Mouse (Mus musculus): ENCODE measurements around the gene Rundc1. TPM values are rescaled to one million over a fixed set of nuclear protein-coding genes. Genes with fewer than 3 reads are reported as not detected.
A peak's percentile ranks its signal among the peaks of the same experiment; 100 is the strongest.
"Not testable (repeated sequence)": the region's sequence is repeated elsewhere in the genome, so short reads cannot be mapped to it uniquely, and the experiment has no call there.

Gene Rundc1
- total RNA-seq, 2 experiments from 2014 or later: 10.4 to 11.2 TPM

DNA sequence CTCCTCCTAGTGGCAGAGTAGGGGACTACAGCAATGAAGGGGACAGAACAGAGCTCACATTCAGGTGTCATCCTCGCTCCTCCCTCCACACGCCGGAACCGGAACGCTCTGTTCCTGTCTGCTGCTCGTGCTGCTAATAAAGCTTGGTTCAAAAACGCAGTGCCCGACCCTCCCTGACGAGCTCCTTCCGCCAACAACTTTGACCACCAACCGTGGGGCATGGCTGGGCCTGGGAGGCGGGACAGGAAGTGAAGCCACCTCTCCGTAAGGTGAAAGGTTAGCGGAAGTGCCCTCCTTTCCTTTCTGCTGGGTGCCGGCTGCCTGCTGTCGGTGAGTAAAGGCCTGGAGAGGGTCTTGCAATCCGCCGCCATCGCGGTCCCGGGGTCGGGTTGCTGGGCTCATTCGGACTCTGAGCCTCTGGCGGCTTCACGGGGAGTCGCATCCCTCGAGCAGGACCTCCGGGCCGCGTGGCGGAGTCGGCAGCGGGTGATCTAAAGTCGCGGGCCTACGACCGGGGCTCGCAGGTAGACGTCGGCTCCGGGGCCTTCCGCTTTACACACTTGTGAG, 17.3 kb downstream of the Rundc1 start, which contains the start of gene Rpl27:
Gene Rpl27 (plus strand): TSS at position 172 of the 567 bp plus-strand sequence.
- intact Hi-C loops (cut with DNase I): no loop called here
- peak; percentile 97 for DNase-seq (ENCODE audit: low spot score)

DNA sequence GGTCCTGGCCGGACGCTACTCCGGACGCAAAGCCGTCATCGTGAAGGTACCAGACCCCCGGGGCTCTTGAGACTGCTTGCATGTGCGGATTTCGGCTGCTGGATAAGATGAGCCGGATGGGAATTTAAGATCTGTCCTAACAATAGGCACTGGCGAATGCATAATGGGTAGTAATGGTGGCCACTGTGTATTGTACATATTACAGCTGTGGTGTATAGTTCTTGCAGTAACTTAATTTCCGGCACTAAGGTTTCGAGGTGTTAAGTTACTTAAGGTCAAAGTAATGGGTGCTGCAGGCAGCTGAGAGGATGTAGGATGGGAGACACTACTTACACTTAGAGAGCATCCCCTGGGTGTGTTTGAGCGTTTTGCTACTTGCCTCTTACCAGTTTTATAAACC, 17.9 kb downstream of the Rundc1 start:
- DNase-seq (ENCODE audit: low spot score): no peak
- intact Hi-C loops (cut with DNase I): no loop called here

DNA sequence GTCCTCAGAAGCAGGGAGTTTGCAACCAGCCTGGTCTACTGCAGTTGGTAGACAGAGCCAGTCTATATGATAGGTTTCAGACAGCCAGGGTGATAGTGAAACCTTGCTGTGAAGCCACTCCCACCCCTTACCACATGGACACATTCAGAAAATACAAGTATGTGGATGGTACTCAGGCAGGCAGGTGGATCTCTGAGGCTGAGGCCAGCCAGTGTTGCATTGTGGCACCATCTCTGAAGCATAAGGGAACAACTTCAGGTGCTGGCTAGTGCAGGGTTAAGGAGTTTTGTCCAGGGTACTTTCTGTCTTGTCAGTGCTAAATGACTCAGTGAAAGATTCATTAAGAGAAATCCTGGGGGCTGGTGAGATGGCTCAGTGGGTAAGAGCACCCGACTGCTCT, 21.4 kb downstream of the Rundc1 start:
- DNase-seq (ENCODE audit: low spot score): no peak
- intact Hi-C loops (cut with DNase I): no loop called here

DNA sequence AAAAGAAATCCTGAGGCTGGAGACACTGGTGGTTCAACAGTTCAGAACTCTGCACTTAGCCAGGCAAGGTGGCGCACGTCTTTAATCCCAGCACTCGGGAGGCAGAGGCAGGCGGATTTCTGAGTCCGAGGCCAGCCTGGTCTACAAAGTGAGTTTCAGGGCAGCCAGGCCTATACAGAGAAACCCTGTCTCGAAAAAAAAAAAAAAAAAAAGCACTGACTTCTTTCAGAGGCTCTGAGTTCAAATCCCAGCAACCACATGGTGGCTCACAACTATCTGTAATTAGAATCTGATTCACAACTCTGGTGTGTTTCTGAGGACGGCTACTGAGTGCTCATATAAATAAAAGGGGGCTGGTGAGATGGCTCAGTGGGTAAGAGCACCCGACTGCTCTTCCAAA, 22.0 kb downstream of the Rundc1 start:
- DNase-seq (ENCODE audit: low spot score); intact Hi-C loops (cut with DNase I): not testable (repeated sequence)

DNA sequence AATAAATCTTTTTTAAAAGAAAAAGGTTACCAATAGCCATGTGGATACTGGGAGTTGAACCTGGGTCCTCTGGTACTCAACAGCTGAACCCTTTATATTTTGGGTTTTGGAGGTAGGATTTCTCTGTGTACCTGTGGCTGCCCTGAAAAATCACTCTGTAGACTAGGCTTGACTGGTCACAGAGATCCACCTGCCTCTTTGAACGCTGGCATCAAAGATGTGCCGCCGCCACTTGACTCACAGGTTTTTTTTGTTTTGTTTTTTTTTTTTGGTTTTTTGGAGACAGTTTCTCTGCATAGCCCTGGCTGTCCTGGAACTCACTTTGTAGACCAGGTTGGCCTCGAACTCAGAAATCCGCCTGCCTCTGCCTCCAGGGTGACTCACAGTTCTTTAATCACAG, 22.9 kb downstream of the Rundc1 start:
- DNase-seq (ENCODE audit: low spot score): no peak
- intact Hi-C loops (cut with DNase I): loop anchor here (2.0 kb wide), 1 partner anchor 15 kb away; no protein-coding TSS in a partner anchor

DNA sequence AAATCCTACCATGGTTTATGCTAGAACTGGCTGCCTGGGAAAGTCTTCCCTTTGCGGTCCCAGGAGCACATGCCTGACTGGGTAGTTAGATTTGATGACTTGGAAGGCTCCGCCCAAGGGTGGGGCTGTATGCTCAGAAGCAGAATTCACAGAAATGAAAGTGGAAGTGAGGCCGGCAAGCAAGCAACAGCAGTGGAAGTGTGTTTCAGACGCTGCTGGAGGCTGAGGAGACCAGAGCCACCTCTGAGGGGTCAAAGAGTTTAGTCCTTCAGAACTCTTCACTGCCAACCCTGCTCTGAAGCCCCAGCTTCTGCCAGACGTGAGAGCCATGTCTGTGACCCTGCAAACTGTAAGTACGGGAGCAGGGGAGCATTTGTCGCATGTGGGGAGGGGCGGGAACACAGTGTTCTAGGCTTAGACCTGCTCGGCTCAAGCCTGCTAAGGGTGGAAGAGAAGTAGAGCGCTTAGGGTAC, 23.4 kb downstream of the Rundc1 start, which contains the start of gene Ifi35:
Gene Ifi35 (plus strand): TSS at position 134 of the 473 bp plus-strand sequence.
- peak; percentile 74 for DNase-seq (ENCODE audit: low spot score)
- intact Hi-C loops (cut with DNase I): loop anchor here (2.0 kb wide), 1 partner anchor 14 kb away; no protein-coding TSS in a partner anchor

DNA sequence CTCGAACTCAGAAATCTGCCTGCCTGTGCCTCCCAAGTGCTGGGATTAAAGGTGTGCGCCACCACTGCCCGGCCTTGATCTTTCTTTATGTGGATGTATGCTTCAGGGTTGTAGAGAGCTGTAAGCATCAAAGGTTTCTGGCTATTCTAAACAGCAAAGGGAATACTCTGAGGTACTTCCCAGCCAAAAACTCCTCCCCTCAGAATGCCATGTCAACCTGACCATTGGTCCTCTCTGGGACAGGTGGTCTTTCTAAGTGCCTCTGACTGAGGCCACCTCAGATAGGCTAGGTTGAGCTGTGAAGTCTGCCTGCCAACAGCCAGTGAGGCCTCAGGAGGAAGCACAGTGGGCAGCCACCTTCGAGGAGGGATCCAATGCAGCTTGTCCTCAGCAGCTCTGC, 24.0 kb downstream of the Rundc1 start:
- intact Hi-C loops (cut with DNase I): loop anchor here (2.0 kb wide), 1 partner anchor 14 kb away; no protein-coding TSS in a partner anchor

DNA sequence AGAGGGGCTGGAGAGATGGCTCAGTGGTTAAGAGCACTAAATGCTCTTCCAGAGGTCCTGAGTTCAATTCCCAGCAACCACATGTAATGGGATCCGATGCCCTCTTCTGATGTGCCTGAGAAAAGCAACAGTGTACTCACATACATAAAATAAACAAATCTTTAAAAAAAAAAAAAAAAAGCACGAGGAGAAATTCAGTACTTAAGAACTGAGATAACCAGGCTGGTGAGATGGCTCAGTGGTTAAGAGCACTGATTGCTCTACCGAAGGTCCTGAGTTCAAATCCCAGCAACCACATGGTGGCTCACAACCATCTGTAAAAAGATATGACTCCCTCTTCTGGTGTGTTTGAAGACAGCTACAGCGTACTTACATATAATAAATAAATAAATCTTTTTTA, 24.7 kb downstream of the Rundc1 start:
- intact Hi-C loops (cut with DNase I): loop anchor here (2.0 kb wide), 1 partner anchor 13 kb away; no protein-coding TSS in a partner anchor

More for the DNA sequence above, 24.0 kb downstream of the Rundc1 start:
- DNase-seq (ENCODE audit: low spot score): no peak

DNA sequence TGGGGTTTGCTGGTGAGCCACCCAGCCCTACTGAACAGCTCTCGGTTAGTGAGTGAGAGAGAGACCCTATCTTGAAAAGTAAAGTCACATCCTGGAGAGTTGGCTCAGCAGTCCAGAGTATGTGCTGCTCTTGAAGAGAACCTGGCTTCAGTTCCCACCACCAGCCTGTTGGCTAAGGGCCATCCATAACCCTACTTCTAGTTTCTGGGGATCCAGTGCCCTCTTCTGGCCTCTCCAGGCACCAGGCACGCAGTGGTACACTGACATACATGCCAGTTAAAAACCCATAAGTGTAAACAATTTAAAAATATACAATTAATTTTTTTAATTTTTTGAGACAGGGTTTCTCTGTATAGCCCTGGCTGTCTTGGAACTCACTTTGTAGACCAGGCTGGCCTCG, 25.5 kb downstream of the Rundc1 start:
- intact Hi-C loops (cut with DNase I): loop anchor here (10.0 kb wide), 1 partner anchor 284 kb away; the partner anchor contains the start of gene Dhx8
- no peak for DNase-seq (ENCODE audit: low spot score)

More for the DNA sequence above, 24.7 kb downstream of the Rundc1 start:
- not testable (repeated sequence) for DNase-seq (ENCODE audit: low spot score)

DNA sequence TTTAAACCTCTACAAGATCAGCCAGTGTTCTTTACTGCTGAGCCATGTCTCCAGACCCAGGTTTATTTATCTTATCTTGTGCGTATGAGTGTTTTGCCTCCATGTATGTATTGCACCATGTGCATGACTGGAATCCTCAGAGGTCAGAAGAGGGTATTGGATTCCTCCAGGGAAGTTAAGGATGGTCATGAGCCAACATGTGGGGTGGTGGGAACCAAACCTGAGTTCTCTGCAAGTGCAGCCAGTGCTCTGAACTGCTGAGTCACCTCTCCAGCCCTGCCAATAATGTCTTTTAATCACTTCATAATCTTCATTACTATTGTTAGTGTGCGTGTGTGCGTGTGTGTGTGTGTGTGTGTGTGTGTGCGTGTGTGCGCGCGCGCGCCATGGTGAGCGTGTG, 26.7 kb downstream of the Rundc1 start:
- intact Hi-C loops (cut with DNase I): loop anchor here (10.0 kb wide), 1 partner anchor 283 kb away; the partner anchor contains the start of gene Dhx8
- no peak for DNase-seq (ENCODE audit: low spot score)

DNA sequence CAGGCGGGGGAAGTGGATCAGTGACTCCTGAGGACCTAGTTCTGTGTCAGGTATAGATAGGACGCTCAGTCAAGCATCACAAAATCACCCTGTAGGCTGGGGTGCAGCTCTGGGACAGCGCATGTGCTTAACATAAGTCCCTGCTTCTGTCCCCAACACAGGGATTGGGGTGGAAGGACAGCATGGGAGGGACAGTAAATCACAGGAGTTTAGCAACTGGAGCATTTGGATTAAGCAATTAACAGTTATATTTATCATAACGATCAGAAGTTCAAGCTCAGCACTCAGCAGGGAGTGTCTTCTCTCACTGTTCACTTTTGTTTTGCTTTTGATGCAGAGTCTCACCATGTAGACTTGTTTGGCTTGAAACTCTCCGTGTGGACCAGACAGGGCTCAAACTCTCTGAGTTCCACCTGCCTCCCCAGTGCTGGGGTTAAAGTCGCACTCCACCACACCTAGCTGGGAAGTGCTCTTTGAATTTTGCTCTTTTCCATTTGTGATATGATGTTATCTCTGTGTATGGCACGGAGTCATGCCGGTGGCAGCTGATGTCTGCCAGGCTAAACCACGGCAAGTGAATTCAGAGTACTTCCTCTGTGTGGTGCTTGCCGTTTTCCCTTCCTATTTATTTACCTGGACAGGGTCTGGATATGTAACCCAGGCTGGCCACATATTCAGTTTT, 27.3 kb downstream of the Rundc1 start:
- intact Hi-C loops (cut with DNase I): loop anchor here (10.0 kb wide), 1 partner anchor 283 kb away; the partner anchor contains the start of gene Dhx8

DNA sequence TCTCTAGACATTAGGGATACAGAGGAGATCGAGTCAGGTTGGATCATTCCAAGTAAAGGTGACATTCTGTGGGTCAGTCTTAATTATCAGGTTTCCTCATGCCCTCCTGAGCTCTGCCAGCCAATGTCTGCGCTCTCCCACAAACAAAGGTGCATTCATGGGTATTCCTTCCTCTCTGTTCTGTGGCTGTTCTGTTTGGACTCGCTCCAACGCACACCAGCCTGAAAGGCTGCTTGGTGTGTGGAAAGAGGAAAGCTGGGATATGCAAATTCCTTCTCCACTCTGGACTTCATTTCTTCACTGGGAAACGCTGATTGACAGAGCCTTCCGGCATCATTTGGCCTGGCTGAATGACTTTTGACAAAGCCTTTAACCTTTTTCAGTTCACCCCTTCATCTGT, 29.8 kb downstream of the Rundc1 start:
- intact Hi-C loops (cut with DNase I): loop anchor here (10.0 kb wide), 1 partner anchor 280 kb away; the partner anchor contains the start of gene Dhx8

More for the DNA sequence above, 27.3 kb downstream of the Rundc1 start:
- DNase-seq (ENCODE audit: low spot score): no peak

DNA sequence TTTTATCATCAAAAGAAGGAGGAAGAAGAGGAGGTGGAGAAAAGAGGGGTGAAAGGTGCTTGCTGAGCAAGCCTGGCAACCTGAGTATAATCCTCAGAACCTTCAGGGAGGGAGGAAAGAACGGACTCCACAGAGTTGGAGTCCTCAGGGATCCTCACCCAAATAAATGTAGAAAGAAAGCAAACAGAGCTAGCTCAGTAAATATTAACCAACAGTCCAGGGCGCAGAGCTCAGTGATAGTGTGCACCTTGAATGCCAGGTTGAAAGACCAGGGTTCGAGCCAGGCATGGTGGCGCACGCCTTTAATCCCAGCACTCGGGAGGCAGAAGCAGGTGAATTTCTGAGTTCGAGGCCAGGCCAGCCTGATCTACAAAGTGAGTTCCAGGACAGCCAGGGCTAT, 30.7 kb downstream of the Rundc1 start:
- DNase-seq (ENCODE audit: low spot score): no peak
- intact Hi-C loops (cut with DNase I): loop anchor here (10.0 kb wide), 1 partner anchor 279 kb away; the partner anchor contains the start of gene Dhx8

More for the DNA sequence above, 29.8 kb downstream of the Rundc1 start:
- DNase-seq (ENCODE audit: low spot score): no peak

DNA sequence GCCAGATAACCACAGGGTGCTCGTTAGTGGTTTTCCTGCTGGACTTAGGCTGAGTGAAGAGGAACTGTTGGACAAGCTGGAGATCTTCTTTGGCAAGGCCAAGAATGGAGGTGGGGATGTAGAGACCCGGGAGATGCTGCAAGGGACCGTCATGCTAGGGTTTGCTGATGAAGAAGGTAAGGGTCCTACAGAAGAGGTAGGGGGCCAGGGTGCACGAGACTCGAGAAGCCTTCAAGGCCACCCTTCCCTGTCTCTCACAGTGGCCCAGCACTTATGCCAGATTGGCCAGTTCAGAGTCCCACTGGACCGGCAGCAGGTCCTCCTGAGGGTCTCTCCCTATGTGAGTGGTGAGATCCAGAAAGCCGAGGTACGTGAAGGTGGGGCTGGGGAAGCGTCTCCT, 32.7 kb downstream of the Rundc1 start:
- intact Hi-C loops (cut with DNase I): loop anchor here (10.0 kb wide), 1 partner anchor 277 kb away; the partner anchor contains the start of gene Dhx8
- no peak for DNase-seq (ENCODE audit: low spot score)

DNA sequence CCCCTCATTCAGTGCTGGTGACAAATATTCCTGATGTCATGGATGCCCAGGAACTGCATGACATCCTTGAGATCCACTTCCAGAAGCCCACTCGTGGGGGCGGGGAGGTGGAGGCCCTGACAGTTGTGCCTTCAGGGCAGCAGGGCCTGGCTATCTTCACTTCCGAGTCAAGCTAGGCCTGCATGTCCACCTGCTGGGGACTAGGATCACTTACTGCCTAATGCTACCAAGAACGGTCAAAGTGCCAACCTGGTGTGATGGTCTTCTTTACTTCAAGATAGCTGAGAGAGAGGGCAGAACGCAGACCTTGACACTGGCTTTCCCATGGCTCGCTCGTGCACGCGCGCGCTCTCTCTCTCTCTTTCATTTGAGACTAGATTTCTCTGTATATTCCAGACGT, 33.3 kb downstream of the Rundc1 start:
- DNase-seq (ENCODE audit: low spot score): no peak
- intact Hi-C loops (cut with DNase I): loop anchor here (10.0 kb wide), 1 partner anchor 277 kb away; the partner anchor contains the start of gene Dhx8

DNA sequence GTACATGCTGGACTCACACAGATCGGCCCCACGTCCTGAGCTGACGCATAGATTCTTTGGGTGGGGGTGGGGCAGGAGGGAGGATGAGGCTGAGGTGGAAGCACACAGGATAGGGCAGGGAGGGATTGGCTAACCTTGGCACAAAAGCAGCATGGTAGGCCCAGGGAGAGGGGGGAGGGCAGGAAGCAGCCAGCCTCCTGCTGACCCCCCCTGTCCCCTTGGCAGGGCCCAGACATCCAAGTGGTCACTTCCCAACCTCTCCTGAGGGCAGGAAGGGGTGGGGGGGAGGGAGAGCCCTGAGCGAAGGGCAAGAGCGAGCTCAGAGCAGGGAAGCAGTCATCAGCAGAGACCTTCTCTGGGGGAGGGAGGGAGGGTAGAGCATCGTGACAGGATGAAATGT, 34.8 kb downstream of the Rundc1 start:
- no peak for DNase-seq (ENCODE audit: low spot score)
- intact Hi-C loops (cut with DNase I): loop anchor here (10.0 kb wide), 1 partner anchor 275 kb away; the partner anchor contains the start of gene Dhx8

DNA sequence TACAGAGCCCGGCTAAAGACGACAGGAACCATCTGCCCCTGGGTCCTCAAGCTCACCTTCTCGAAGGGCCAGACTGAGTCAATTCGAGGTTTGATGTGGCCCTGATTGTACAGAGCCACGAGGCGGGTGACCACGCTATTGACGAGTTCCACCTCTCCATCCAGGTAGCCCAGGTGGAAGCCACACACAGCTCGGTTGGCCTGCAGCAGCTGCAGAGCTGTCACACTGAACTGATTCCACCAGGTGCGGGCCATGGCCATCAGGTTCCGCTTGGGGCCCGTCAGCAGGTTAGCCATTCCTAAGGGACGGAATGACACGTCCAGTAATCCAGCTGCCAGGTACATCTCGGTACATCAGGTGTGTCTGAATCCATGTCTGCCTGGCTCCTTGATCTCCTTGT, 35.4 kb downstream of the Rundc1 start:
- intact Hi-C loops (cut with DNase I): no loop called here
- no peak for DNase-seq (ENCODE audit: low spot score)

DNA sequence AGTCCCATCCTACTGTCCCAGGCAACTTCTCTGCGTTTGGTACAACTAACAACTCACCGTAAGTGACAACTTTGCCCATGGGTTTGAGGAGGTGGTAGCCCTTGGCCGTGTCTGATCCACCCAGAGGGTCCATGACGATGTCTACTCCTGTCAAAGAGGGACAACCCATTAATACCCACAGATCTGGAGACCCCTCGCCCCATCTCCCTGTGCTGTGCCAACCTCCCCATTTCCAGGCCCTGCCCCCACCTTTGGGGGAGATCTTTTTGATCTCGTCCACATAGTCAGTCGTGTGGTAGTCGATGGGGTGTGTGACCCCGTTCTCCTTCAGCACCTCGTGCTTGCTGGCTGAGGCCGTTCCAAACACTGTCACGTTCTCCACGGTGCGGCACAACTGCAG, 37.3 kb downstream of the Rundc1 start:
- intact Hi-C loops (cut with DNase I): loop anchor here (2.0 kb wide), 1 partner anchor 13 kb away; the partner anchor contains the start of gene Ifi35
- no peak for DNase-seq (ENCODE audit: low spot score)

DNA sequence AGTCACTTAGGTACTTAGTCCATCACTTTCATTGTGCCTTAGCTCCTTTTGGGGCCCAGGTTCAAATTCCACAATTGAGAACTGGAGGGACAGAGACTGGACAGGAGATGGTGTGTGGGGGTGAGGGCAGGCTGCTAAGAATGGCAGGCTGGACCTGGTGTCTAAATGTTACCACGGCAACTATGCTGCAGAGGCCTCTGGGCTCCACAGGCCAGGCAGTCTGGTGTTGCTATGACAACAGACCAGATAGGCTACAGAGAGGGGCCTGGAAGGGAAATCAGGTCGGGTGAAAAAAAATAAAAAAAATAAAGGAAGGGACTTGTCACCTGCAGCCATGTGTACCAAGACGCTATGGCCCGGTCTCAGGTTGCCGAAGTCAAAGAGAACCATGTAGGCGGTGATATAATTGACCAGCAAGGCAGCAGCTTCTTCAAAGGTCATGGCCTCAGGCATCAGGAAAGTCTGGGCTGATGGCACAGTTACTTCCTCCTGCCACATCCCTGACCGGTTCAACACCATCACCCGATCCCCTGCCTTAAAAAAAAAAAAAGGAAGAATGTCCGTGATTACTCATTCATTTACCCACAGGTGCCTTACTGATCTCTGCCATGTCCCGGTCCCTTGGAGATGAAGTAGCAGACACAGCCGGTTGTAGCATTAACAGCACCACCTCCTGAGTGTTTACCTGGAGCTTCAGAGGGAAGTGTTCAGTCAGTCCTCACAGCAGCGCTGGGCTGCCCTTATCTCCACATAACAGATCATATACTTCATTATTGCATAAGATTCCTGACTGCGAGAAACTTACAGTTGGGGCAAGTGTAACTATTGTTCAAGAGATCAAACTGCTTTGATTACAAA, 37.9 kb downstream of the Rundc1 start:
- intact Hi-C loops (cut with DNase I): loop anchor here (2.0 kb wide), 1 partner anchor 14 kb away; the partner anchor contains the start of gene Ifi35
- no peak for DNase-seq (ENCODE audit: low spot score)

All from heart, postnatal 25 days (tissue).